Mouse (Mus musculus) sigmoid colon, adult 10 weeks (tissue): ENCODE results near the gene Cops6. TPM values are rescaled to one million over a fixed set of nuclear protein-coding genes. Genes with fewer than 3 reads are reported as not detected.

Source experiments
- polyA plus RNA-seq: library from polyadenylated mRNA; stranded (reverse); fragments of 350-450 nt; fragmentation: Illumina TruSeq; extraction: RNeasy Lipid Tissue Mini Kit (QIAGEN cat#74804); gene quantifications from one replicate; pipeline ENCODE4 v1.2.3, GENCODE M21; 2014; ENCODE audit warnings: low read depth, low replicate concordance

Gene Cops6
- 47.9 TPM for polyA plus RNA-seq

GRCm38 (mm10) chr5:138160842-138161665 lies at the start of gene Cops6:
Gene Cops6, plus strand, starts transcription at chr5:138161071.

GRCm38 (mm10) chr5:138116255-138117198 lies 44.3 kb upstream of the Cops6 start, which contains the start of gene Zscan21:
Gene Zscan21, plus strand, starts transcription at chr5:138116903.

GRCm38 (mm10) chr5:138155443-138155976 lies 5.4 kb upstream of the Cops6 start, which contains the start of gene Zfp113:
Gene Zfp113, minus strand, starts transcription at chr5:138155744.

GRCm38 (mm10) chr5:138171695-138172491 lies 11.0 kb downstream of the Cops6 start, which contains the start of the genes Ap4m1 and Mcm7:
Gene Ap4m1, plus strand, starts transcription at chr5:138172002.
Gene Mcm7, minus strand, starts transcription at chr5:138172422.

GRCm38 (mm10) chr5:138186950-138187638 lies 26.2 kb downstream of the Cops6 start, which contains the start of the genes Taf6 and Cnpy4:
Gene Taf6, minus strand, starts transcription at chr5:138187451.
Gene Cnpy4, plus strand, starts transcription at chr5:138187485.

GRCm38 (mm10) chr5:138193771-138194727 lies 33.2 kb downstream of the Cops6 start, which contains the start of gene Mblac1:
Gene Mblac1, plus strand, starts transcription at chr5:138194314.

Other genes with a start within 250 kb of the Cops6 start
- gene Cyp3a13, start 239.5 kb upstream of the Cops6 start, polyA plus RNA-seq, result 354 TPM
- 1.6 TPM for gene Gjc3, start 198.0 kb upstream of the Cops6 start, polyA plus RNA-seq
- gene Azgp1, start 179.6 kb upstream of the Cops6 start, polyA plus RNA-seq, result 5.3 TPM
- gene Smok3a, start 139.8 kb upstream of the Cops6 start, polyA plus RNA-seq, result not detected
- not detected for gene Smok3b, start 139.6 kb upstream of the Cops6 start, polyA plus RNA-seq
- not detected for gene Smok3c, start 107.9 kb upstream of the Cops6 start, polyA plus RNA-seq
- 55.4 TPM for gene Zkscan1, start 76.0 kb upstream of the Cops6 start, polyA plus RNA-seq
- gene Zscan21, start 44.2 kb upstream of the Cops6 start, polyA plus RNA-seq, result 12.9 TPM
- 19.7 TPM for gene Zfp113, start 5.3 kb upstream of the Cops6 start, polyA plus RNA-seq
- gene Ap4m1, start 10.9 kb downstream of the Cops6 start, polyA plus RNA-seq, result 9.8 TPM
- 13.7 TPM for gene Mcm7, start 11.4 kb downstream of the Cops6 start, polyA plus RNA-seq
- 5.9 TPM for gene Taf6, start 26.4 kb downstream of the Cops6 start, polyA plus RNA-seq
- 11.8 TPM for gene Cnpy4, start 26.4 kb downstream of the Cops6 start, polyA plus RNA-seq
- not detected for gene Mblac1, start 33.2 kb downstream of the Cops6 start, polyA plus RNA-seq
- gene Nxpe5, start 64.8 kb downstream of the Cops6 start, polyA plus RNA-seq, result 1.5 TPM
- 1.1 TPM for gene Lamtor4, start 94.4 kb downstream of the Cops6 start, polyA plus RNA-seq
- gene BC037034, start 103.0 kb downstream of the Cops6 start, polyA plus RNA-seq, result 2.9 TPM
- gene Gal3st4, start 111.8 kb downstream of the Cops6 start, polyA plus RNA-seq, result 0.41 TPM
- gene Gm43720, start 118.9 kb downstream of the Cops6 start, polyA plus RNA-seq, result not detected
- 0.76 TPM for gene Gpc2, start 118.9 kb downstream of the Cops6 start, polyA plus RNA-seq
- 0.82 TPM for gene Stag3, start 119.2 kb downstream of the Cops6 start, polyA plus RNA-seq
- 0.57 TPM for gene Pvrig, start 180.9 kb downstream of the Cops6 start, polyA plus RNA-seq